Mouse (Mus musculus): Measurements from ENCODE around the gene Cfd. TPM values are rescaled to one million over a fixed set of nuclear protein-coding genes. Genes with fewer than 3 reads are reported as not detected.
"Not testable (repeated sequence)": the region's sequence is repeated elsewhere in the genome, so short reads cannot be mapped to it uniquely, and the experiment has no call there.

The Cfd gene
- polyA plus RNA-seq, 1 experiment from 2014 or later = not detected

DNA sequence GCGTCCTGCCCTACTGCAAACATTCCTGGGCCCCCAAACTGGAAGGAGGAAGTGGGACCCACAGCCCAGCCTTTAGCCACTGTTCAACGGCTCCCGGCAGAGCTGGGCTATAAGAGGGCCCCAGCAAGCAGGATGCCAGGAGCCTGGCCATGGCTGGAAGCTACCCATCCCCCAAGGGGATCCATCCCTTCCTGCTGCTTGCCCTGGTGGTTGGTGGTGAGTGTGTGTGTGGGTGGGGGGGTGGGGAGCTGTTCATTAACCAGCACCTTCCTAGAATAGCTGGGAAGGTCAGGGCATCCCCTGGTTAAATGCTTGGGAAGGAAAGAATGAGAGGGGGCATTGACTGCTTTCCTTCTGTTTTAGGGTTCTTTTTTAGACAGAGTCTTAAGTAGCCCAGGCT, 11.1 kb upstream of the Cfd start:
- H3K9ac ChIP-seq (ENCODE audit: low read length) = no peak overlapping the region
- no peak overlapping the region for H3K4me3 ChIP-seq (ENCODE audit: low read depth, low read length)
- ATAC-seq (ENCODE audit: low FRiP score, low TSS enrichment) (no peak), DNase-seq (ENCODE audit: low spot score) (no peak)
- no peak for TF ChIP-seq CTCF (IDR thresholded peaks at IDR 0.05; ENCODE audit: low read depth)
- TF ChIP-seq EP300 (optimal IDR thresholded peaks at IDR 0.05) = no peak
- H3K9me3 ChIP-seq (ENCODE audit: control insufficient read depth, low read length) = no peaks in the 10 kb centered on the region
- 40% methylated on average over 3 of the region's 3 CpGs for WGBS
- H3K27me3 ChIP-seq (ENCODE audit: control insufficient read depth, insufficient read depth, low read length) = no peaks in the 10 kb centered on the region
- H3K4me2 ChIP-seq (replicated peaks; ENCODE audit: low read depth) = no peak overlapping the region
- H3K27ac ChIP-seq (replicated peaks) = no peak overlapping the region
- H3K4me1 ChIP-seq (replicated peaks; ENCODE audit: control insufficient read depth, insufficient read depth) = no peaks in the 10 kb centered on the region; the same call in none of the 2 replicates
- no peaks in the 10 kb centered on the region for H3K36me3 ChIP-seq (ENCODE audit: control insufficient read depth, insufficient read depth, low read length)

DNA sequence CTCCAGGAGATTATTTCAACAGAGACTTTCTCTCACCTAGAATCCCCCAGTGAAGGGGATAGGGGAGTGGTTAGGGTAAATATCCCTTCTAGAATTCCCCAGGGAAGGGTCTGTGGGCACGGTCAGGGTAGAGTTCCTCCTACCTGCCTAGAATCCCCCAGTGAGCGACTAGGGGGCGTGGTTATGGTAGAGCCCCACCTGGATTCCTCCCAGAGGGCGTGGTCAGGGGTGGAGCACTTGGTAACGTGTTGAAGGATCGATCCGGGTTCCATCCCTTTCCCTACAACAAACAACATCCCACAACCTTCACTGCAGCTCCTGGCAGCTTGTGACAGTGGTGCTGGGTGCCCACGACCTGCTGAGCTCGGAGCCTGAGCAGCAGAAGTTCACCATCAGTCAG, 9.9 kb upstream of the Cfd start:
- no peaks in the 10 kb centered on the region for H3K9me3 ChIP-seq (ENCODE audit: control insufficient read depth, low read length)
- H3K27ac ChIP-seq (replicated peaks) = no peak overlapping the region
- peak; percentile 69 for DNase-seq (ENCODE audit: low spot score)
- WGBS = 19% methylated on average over 9 of the region's 9 CpGs
- no peaks in the 10 kb centered on the region for H3K27me3 ChIP-seq (ENCODE audit: control insufficient read depth, insufficient read depth, low read length)
- H3K36me3 ChIP-seq (ENCODE audit: control insufficient read depth, insufficient read depth, low read length) = no peaks in the 10 kb centered on the region
- H3K4me2 ChIP-seq (replicated peaks; ENCODE audit: low read depth) = no peak overlapping the region; the same call in 1 of the 2 replicates
- no peak for ATAC-seq (ENCODE audit: low FRiP score, low TSS enrichment)
- TF ChIP-seq CTCF (IDR thresholded peaks at IDR 0.05; ENCODE audit: low read depth) = no peak
- TF ChIP-seq EP300 (optimal IDR thresholded peaks at IDR 0.05) = no peak
- no peak overlapping the region for H3K9ac ChIP-seq (ENCODE audit: low read length)
- H3K4me1 ChIP-seq (replicated peaks; ENCODE audit: control insufficient read depth, insufficient read depth) = no peaks in the 10 kb centered on the region; the same call in none of the 2 replicates
- no peak overlapping the region for H3K4me3 ChIP-seq (ENCODE audit: low read depth, low read length)

DNA sequence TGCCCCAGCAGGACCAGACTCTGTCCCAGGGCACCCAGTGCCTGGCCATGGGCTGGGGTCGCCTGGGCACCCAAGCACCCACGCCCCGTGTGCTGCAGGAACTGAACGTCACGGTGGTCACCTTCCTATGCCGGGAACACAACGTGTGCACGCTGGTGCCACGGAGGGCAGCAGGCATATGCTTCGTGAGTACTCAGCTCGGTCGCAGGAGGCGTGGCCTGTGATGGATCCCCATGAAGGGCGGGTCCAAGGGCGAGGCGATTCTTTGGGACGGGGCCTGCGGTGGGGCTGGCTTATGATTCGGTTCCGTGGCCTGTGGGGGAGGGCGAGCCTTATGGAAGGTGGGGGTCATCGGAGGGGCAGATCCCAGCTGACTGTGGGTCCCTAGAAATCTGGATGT, 8.7 kb upstream of the Cfd start:
- Histone ChIP-seq H3K9ac (ENCODE audit: low read length) (0 out of 2 replicates have a peak overlapping the region, but pooled peaks have one; percentile 18), H3K27me3 (ENCODE audit: control insufficient read depth, insufficient read depth, low read length) (no peaks in the 10 kb centered on the region), H3K27ac (replicated peaks) (no peak overlapping the region), H3K4me2 (replicated peaks; ENCODE audit: low read depth) (peak overlapping the region; percentile 27; the same call in 1 of the 2 replicates), H3K9me3 (ENCODE audit: control insufficient read depth, low read length) (no peaks in the 10 kb centered on the region), H3K36me3 (ENCODE audit: control insufficient read depth, insufficient read depth, low read length) (no peaks in the 10 kb centered on the region), H3K4me1 (replicated peaks; ENCODE audit: control insufficient read depth, insufficient read depth) (no peaks in the 10 kb centered on the region; the same call in none of the 2 replicates), H3K4me3 (ENCODE audit: low read depth, low read length) (no peak overlapping the region)
- ATAC-seq (ENCODE audit: low FRiP score, low TSS enrichment) (peak; percentile 36), DNase-seq (ENCODE audit: low spot score) (no peak)
- WGBS = 9% methylated on average over 21 of the region's 22 CpGs
- TF ChIP-seq CTCF (IDR thresholded peaks at IDR 0.05; ENCODE audit: low read depth) (no peak), EP300 (optimal IDR thresholded peaks at IDR 0.05) (no peak)

DNA sequence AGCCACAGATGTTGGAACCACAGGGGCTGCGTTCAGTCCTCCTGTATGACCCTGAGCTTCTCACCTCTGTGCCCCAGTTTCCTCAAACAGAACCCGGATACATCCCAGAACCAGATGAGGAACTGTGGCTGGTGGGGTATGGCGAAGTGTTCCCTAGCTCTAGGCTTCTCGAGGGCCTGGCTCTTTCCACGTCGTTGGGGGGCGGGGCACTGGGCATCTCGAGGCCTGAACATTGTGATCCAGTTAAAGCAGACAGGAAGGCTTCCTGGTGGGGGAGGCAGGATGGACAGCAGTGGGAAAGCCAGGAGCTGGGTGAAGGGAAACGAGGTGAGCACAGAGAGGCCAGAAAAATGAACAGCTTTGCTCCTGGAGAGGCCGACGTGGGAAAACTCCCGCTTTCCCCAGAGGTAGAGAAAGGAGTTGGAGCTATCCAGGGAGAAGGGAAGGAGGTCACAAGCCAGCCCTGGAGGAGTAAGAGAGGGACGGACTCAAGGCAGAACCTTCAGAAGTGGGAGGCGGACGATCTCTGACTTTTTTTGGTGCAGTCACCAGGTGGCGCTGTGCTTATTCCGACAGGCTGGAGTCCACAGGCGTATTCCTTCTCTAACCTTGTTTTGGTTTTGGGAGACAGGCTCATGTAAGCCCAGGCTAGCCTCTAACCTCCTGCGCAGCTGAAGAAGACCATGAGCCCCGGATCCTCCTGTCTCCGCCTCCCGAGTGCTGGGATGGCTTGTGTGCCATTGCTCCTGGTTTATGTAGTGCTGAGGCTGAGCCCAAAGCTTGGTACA, 7.2 kb upstream of the Cfd start:
- H3K4me3 ChIP-seq (ENCODE audit: low read depth, low read length) = no peak overlapping the region
- DNase-seq (ENCODE audit: low spot score) (peak; percentile 84), ATAC-seq (ENCODE audit: low FRiP score, low TSS enrichment) (peak; percentile 53)
- H3K4me2 ChIP-seq (replicated peaks; ENCODE audit: low read depth) = no peak overlapping the region
- H3K9me3 ChIP-seq (ENCODE audit: control insufficient read depth, low read length) = no peaks in the 10 kb centered on the region
- WGBS = 23% methylated on average over 22 of the region's 22 CpGs
- H3K9ac ChIP-seq (ENCODE audit: low read length) = no peak overlapping the region
- TF ChIP-seq EP300 (optimal IDR thresholded peaks at IDR 0.05) (no peak), CTCF (IDR thresholded peaks at IDR 0.05; ENCODE audit: low read depth) (peak; percentile 83)
- no peaks in the 10 kb centered on the region; the same call in none of the 2 replicates for H3K4me1 ChIP-seq (replicated peaks; ENCODE audit: control insufficient read depth, insufficient read depth)
- H3K27me3 ChIP-seq (ENCODE audit: control insufficient read depth, insufficient read depth, low read length) = no peaks in the 10 kb centered on the region
- H3K36me3 ChIP-seq (ENCODE audit: control insufficient read depth, insufficient read depth, low read length) = no peaks in the 10 kb centered on the region
- H3K27ac ChIP-seq (replicated peaks) = no peak overlapping the region

DNA sequence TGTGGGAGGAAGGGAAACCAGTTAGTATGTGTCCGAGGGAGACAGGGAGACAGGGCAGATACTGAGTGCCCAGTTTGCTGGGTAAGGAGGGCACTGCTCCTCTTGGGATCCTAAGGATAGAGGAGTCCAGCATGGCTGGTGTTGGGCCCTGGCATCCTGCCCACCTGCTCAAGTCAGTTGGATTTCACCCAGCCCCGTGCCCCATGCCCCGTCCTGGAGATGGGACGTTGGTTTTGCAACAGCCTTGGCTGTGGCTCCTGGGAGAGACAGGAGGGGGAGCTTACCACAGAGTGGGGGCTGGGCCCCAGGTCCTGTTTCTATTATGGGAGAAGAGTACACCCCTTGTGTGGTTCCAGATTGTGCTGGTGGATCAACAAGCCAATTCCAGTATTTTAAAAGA, 6.2 kb upstream of the Cfd start:
- 46% methylated on average over 3 of the region's 4 CpGs for WGBS
- H3K27ac ChIP-seq (replicated peaks) = no peak overlapping the region
- ATAC-seq (ENCODE audit: low FRiP score, low TSS enrichment) (no peak), DNase-seq (ENCODE audit: low spot score) (no peak)
- H3K27me3 ChIP-seq (ENCODE audit: control insufficient read depth, insufficient read depth, low read length) = no peaks in the 10 kb centered on the region
- no peak overlapping the region for H3K4me2 ChIP-seq (replicated peaks; ENCODE audit: low read depth)
- no peaks in the 10 kb centered on the region; the same call in none of the 2 replicates for H3K4me1 ChIP-seq (replicated peaks; ENCODE audit: control insufficient read depth, insufficient read depth)
- H3K36me3 ChIP-seq (ENCODE audit: control insufficient read depth, insufficient read depth, low read length) = no peaks in the 10 kb centered on the region
- no peaks in the 10 kb centered on the region for H3K9me3 ChIP-seq (ENCODE audit: control insufficient read depth, low read length)
- no peak overlapping the region; the same call in 1 of the 2 replicates for H3K9ac ChIP-seq (ENCODE audit: low read length)
- TF ChIP-seq EP300 (optimal IDR thresholded peaks at IDR 0.05) (no peak), CTCF (IDR thresholded peaks at IDR 0.05; ENCODE audit: low read depth) (no peak)
- no peak overlapping the region for H3K4me3 ChIP-seq (ENCODE audit: low read depth, low read length)

DNA sequence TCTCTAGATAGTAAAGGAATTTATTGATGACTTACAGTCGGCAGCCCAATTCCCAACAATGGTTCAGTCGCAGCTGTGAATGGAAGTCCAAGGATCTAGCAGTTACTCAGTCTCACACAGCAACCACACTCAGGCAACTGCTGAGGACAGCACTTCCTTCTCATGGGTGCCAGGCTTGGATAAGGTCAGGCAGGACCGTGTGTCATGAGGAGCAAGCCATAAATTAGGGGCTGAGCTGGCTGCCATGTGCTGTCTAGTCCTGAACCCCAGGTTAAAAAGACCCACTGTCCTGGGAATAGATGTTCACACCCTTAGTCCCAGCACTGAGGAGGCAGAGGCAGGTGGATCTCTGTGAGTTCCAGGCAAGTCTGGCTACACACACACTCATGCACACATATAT, 5.7 kb upstream of the Cfd start:
- H3K36me3 ChIP-seq (ENCODE audit: control insufficient read depth, insufficient read depth, low read length); H3K4me1 ChIP-seq (replicated peaks; ENCODE audit: control insufficient read depth, insufficient read depth); H3K27ac ChIP-seq (replicated peaks); DNase-seq (ENCODE audit: low spot score); H3K27me3 ChIP-seq (ENCODE audit: control insufficient read depth, insufficient read depth, low read length); ATAC-seq (ENCODE audit: low FRiP score, low TSS enrichment); H3K4me2 ChIP-seq (replicated peaks; ENCODE audit: low read depth); H3K4me3 ChIP-seq (ENCODE audit: low read depth, low read length); H3K9ac ChIP-seq (ENCODE audit: low read length); H3K9me3 ChIP-seq (ENCODE audit: control insufficient read depth, low read length): not testable (repeated sequence)
- WGBS = 65% methylated on average over 3 of the region's 3 CpGs
